Mouse (Mus musculus): ENCODE data around the gene Rab6a.

Rab6a gene

GRCm38 (mm10) chr7:100616121-100616857 is 9.1 kb downstream of the Rab6a start:
- no peak for DNase-seq (ENCODE audit: extremely low read depth, low read depth, low spot score)

GRCm38 (mm10) chr7:100622277-100622676 is 15.1 kb downstream of the Rab6a start:
- DNase-seq (ENCODE audit: extremely low read depth, low read depth, low spot score), result no peak

- no peak for DNase-seq (ENCODE audit: extremely low read depth, low read depth, low spot score)
Measured at GRCm38 (mm10) chr7:100624538-100624937, 17.3 kb downstream of the Rab6a start.

- no peak for DNase-seq (ENCODE audit: extremely low read depth, low read depth, low spot score)
Measured at GRCm38 (mm10) chr7:100637657-100638056, 30.4 kb downstream of the Rab6a start.

GRCm38 (mm10) chr7:100642413-100642812 is 35.2 kb downstream of the Rab6a start:
- no peak for DNase-seq (ENCODE audit: extremely low read depth, low read depth, low spot score)

- DNase-seq (ENCODE audit: extremely low read depth, low read depth, low spot score), result no peak
Measured at GRCm38 (mm10) chr7:100645147-100645546, 37.9 kb downstream of the Rab6a start.

- DNase-seq (ENCODE audit: extremely low read depth, low read depth, low spot score), result no peak
Measured at GRCm38 (mm10) chr7:100649095-100649494, 41.9 kb downstream of the Rab6a start.

- no peak for DNase-seq (ENCODE audit: extremely low read depth, low read depth, low spot score)
Measured at GRCm38 (mm10) chr7:100649826-100650225, 42.6 kb downstream of the Rab6a start.

- no peak for DNase-seq (ENCODE audit: extremely low read depth, low read depth, low spot score)
Measured at GRCm38 (mm10) chr7:100650421-100650820, 43.2 kb downstream of the Rab6a start.

GRCm38 (mm10) chr7:100651011-100651410 is 43.8 kb downstream of the Rab6a start:
- no peak for DNase-seq (ENCODE audit: extremely low read depth, low read depth, low spot score)

GRCm38 (mm10) chr7:100653480-100654266 is 46.5 kb downstream of the Rab6a start:
- DNase-seq (ENCODE audit: extremely low read depth, low read depth, low spot score), result no peak

GRCm38 (mm10) chr7:100654441-100654840 is 47.2 kb downstream of the Rab6a start:
- DNase-seq (ENCODE audit: extremely low read depth, low read depth, low spot score), result no peak

- DNase-seq (ENCODE audit: extremely low read depth, low read depth, low spot score), result no peak
Measured at GRCm38 (mm10) chr7:100656739-100657138, 49.5 kb downstream of the Rab6a start.

- no peak for DNase-seq (ENCODE audit: extremely low read depth, low read depth, low spot score)
Measured at GRCm38 (mm10) chr7:100658093-100658578, 50.9 kb downstream of the Rab6a start.

GRCm38 (mm10) chr7:100661264-100661663 is 54.1 kb downstream of the Rab6a start:
- DNase-seq (ENCODE audit: extremely low read depth, low read depth, low spot score), result no peak

- DNase-seq (ENCODE audit: extremely low read depth, low read depth, low spot score), result no peak
Measured at GRCm38 (mm10) chr7:100662231-100662630, 55.0 kb downstream of the Rab6a start, which contains the start of gene Plekhb1. Gene Plekhb1 (minus strand): TSS chr7:100662414.

- no peak for DNase-seq (ENCODE audit: extremely low read depth, low read depth, low spot score)
Measured at GRCm38 (mm10) chr7:100663190-100663589, 56.0 kb downstream of the Rab6a start.

- no peak for DNase-seq (ENCODE audit: extremely low read depth, low read depth, low spot score)
Measured at GRCm38 (mm10) chr7:100663729-100664304, 56.6 kb downstream of the Rab6a start.

GRCm38 (mm10) chr7:100670646-100671045 is 63.4 kb downstream of the Rab6a start:
- DNase-seq (ENCODE audit: extremely low read depth, low read depth, low spot score), result no peak

GRCm38 (mm10) chr7:100673452-100673851 is 66.2 kb downstream of the Rab6a start:
- no peak for DNase-seq (ENCODE audit: extremely low read depth, low read depth, low spot score)

- no peak for DNase-seq (ENCODE audit: extremely low read depth, low read depth, low spot score)
Measured at GRCm38 (mm10) chr7:100674941-100675340, 67.7 kb downstream of the Rab6a start.

- DNase-seq (ENCODE audit: extremely low read depth, low read depth, low spot score), result no peak
Measured at GRCm38 (mm10) chr7:100678052-100678451, 70.8 kb downstream of the Rab6a start.
